Mouse (Mus musculus) forebrain, embryonic 10.5 days (tissue): ENCODE measurements around the gene Ptprn. TPM values are rescaled to one million over a fixed set of nuclear protein-coding genes. Genes with fewer than 3 reads are reported as not detected.

ENCODE experiments used
- DNase-seq: peaks from one replicate; pipeline ENCODE4 v3.0.0-alpha.2; 2017; ENCODE audit warnings: low spot score; ENCODE audit errors: extremely low spot score
- H3K27ac ChIP-seq: fragments of 300-500 bp; sonication (generic); 2 replicates; pipeline ENCODE4 v1.5.1; 2016; ENCODE audit warnings: mild to moderate bottlenecking
- H3K27me3 ChIP-seq: fragments of 300-500 bp; sonication (generic); 2 replicates; pipeline ENCODE4 v1.6.1; 2016; ENCODE audit warnings: mild to moderate bottlenecking; ENCODE audit not compliant: poor library complexity, severe bottlenecking
- H3K36me3 ChIP-seq: fragments of 300-500 bp; sonication (generic); replicated peaks from 2 replicates; pipeline ENCODE4 v1.6.1; 2016; ENCODE audit warnings: mild to moderate bottlenecking, moderate library complexity
- H3K4me1 ChIP-seq: fragments of 300-500 bp; sonication (generic); 2 replicates; pipeline ENCODE4 v1.6.1; 2016
- H3K4me3 ChIP-seq: fragments of 300-500 bp; sonication (generic); 2 replicates; pipeline ENCODE4 v1.5.1; 2016; ENCODE audit warnings: mild to moderate bottlenecking, moderate library complexity
- H3K9me3 ChIP-seq: fragments of 300-500 bp; sonication (generic); 2 replicates; pipeline ENCODE4 v1.6.1; 2016; ENCODE audit warnings: mild to moderate bottlenecking, moderate library complexity
- WGBS: fragments of 180-500 bp; shearing (Covaris S2); methylation state at CpG from one replicate; pipeline ENCODE4 v1.1.7; 2016; 5-methylcytosine and 5-hydroxymethylcytosine counted together
- polyA plus RNA-seq: library from polyadenylated mRNA; unstranded; fragments of >200 nt; fragmentation: Nextera tagmentation; extraction: Ambion mirVana; gene quantifications from 2 replicates; pipeline ENCODE4 v1.2.1, GENCODE M21; 2016

Gene Ptprn
- polyA plus RNA-seq, 1 experiment from 2014 or later, result 1.5 TPM

DNA sequence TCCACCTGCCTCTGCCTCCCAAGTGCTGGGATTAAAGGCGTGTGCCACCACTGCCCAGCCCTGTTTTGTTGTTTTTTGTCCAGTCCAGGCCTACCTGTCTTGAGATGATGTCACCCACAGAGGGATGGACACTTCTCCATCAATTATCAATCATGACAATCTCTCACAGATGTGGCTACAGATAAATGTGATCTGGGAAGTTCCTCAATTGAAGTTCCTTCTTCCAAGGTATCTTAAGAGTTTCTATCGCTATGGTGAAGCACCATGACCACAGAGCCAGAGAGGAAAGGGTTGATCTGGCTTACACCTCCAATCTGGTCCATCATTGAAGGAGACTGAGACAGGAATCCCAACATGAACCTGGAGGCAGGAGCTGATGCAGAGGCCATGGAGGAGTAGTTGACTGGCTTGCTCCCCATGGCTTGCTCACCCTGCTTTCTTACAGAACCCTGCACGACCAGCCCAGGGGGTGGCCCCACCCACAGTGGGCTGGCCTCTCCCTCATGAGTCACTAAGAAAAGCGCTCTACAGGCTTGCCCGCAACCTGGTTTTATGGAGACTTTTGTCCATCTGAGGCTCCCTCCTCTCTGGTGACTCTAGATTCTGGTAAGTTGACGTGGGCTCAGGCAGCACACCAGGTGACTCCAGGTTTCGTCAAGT, 33.8 kb downstream of the Ptprn start:
- no peak for DNase-seq
- Histone ChIP-seq H3K36me3 (no peaks in the 10 kb centered on the region), H3K9me3 (no peaks in the 10 kb centered on the region), H3K27me3 (peaks cover 12% of the 10 kb centered on the region), H3K27ac (no peak overlapping the region), H3K4me3 (no peak overlapping the region), H3K4me1 (peaks cover 9% of the 10 kb centered on the region)
- WGBS, result 76% methylated on average over 7 of the region's 7 CpGs

DNA sequence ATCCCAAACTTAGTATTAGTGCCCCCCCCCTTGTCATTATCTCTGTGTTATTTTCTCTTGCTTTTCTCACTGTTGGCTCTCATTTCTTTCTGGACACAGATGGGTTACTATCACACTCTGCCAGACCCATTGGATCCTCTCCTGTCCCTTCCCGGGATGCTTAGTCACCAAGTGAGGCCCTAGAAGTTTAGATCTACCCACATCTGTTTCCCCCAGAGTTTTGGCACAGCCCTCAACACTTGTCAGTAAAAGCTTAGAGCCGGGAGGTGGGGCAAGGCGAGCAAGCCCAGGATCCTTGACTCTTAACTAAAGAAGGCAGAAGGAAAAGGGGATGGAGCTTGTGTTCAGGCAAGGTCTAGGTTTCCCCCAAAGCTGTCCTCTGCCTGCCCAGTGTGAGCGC, 35.1 kb downstream of the Ptprn start:
- Histone ChIP-seq H3K4me1 (no peaks in the 10 kb centered on the region; the same call in 1 of the 2 replicates), H3K4me3 (no peak overlapping the region), H3K27ac (no peak overlapping the region), H3K36me3 (no peaks in the 10 kb centered on the region), H3K9me3 (no peaks in the 10 kb centered on the region), H3K27me3 (peaks cover 4% of the 10 kb centered on the region)
- 80% methylated on average over 4 of the region's 4 CpGs for WGBS
- DNase-seq, result no peak

DNA sequence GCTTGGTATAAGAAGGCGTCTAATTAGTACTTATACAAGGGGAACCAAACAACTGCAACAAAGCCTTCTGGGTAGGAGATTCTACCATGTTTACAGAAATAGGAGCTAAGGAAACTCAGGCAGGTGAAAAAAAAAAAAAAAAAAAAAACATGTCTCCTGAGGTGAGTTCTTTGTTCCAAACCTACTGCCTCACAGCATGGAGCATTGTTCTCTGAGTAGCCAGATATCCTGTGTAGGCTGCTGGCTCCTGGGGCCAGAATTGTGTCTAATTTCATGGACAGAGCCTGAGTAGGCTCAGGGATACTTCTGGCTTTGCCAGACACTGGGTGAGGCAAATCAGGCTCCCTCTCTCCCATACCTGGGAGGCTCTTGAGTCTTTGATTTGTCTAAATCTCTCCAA, 36.6 kb downstream of the Ptprn start:
- no peak for DNase-seq
- Histone ChIP-seq H3K4me1 (no peaks in the 10 kb centered on the region), H3K36me3 (no peaks in the 10 kb centered on the region), H3K9me3 (no peaks in the 10 kb centered on the region), H3K27me3 (peaks cover 10% of the 10 kb centered on the region), H3K27ac (no peak overlapping the region), H3K4me3 (no peak overlapping the region)
- 68% methylated on average over 1 of the region's 1 CpGs for WGBS

DNA sequence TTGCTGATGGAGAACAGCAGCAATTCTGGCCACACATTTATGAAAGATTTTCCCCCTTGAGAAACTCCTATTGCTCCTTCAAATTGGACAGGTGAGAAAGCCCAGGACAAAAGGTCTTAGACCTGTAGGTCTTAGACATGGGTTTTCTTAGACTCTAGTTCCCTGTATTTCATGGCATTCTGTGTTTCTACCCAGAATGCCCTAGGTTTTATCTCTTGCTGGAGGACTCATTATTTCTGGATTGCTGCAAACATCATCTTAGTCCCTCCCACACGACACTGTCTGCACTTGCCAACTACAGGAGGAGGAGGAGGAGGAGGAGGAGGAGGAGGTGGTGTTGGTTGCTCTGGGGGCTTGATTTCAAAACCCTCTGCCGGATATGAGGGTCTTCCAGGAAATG, 38.2 kb downstream of the Ptprn start:
- H3K9me3 ChIP-seq, result no peaks in the 10 kb centered on the region
- H3K4me1 ChIP-seq, result no peaks in the 10 kb centered on the region
- H3K27ac ChIP-seq, result no peak overlapping the region
- 82% methylated on average over 2 of the region's 2 CpGs for WGBS
- H3K36me3 ChIP-seq, result no peaks in the 10 kb centered on the region
- DNase-seq, result no peak
- no peak overlapping the region for H3K4me3 ChIP-seq
- peaks cover 26% of the 10 kb centered on the region for H3K27me3 ChIP-seq

DNA sequence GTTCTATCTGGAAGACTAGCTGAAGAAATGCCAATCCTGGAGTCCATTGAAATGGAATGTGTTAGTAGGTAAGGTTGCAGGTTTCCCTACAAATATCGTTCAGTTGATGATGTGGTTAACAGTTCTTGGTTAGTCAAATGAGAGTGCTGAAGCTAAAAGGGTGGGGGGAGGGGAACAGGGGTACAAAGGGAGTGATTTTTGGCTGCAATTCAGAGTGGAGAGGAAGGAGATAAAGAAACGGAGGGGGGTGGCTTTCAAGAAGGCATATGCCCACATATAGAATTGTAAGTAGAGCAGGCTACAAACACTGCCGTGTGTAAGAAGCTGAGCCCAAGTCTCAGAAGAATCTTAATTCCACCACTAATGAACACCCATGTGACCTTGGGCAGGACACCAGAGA, 38.8 kb downstream of the Ptprn start:
- Histone ChIP-seq H3K27ac (no peak overlapping the region), H3K4me3 (no peak overlapping the region), H3K27me3 (peaks cover 32% of the 10 kb centered on the region), H3K9me3 (no peaks in the 10 kb centered on the region), H3K36me3 (no peaks in the 10 kb centered on the region), H3K4me1 (no peaks in the 10 kb centered on the region)
- DNase-seq, result no peak
- 74% methylated on average over 3 of the region's 3 CpGs for WGBS

DNA sequence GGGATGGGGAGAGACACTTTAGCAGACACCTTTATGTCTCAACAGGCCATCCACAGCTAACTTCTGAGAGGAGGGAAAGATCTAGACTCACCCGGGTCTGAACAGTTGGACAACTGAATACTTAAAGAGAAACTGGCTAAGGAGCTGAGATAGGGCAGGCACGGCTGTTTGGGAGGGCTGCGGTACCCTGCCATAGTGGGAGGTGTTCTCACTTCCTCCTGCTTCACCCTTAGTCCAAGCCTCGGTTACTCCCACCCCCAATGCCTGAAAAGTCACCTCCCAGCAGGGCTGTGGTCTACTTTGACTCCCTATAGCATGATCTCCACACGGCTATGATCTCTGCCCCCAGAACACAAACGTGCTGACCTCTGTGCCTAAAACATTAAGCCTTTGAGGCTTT, 40.8 kb downstream of the Ptprn start:
- Histone ChIP-seq H3K4me1 (peaks cover 14% of the 10 kb centered on the region), H3K4me3 (no peak overlapping the region), H3K9me3 (no peaks in the 10 kb centered on the region), H3K27me3 (peaks cover 52% of the 10 kb centered on the region), H3K36me3 (no peaks in the 10 kb centered on the region), H3K27ac (no peak overlapping the region)
- DNase-seq, result no peak
- 77% methylated on average over 6 of the region's 6 CpGs for WGBS

DNA sequence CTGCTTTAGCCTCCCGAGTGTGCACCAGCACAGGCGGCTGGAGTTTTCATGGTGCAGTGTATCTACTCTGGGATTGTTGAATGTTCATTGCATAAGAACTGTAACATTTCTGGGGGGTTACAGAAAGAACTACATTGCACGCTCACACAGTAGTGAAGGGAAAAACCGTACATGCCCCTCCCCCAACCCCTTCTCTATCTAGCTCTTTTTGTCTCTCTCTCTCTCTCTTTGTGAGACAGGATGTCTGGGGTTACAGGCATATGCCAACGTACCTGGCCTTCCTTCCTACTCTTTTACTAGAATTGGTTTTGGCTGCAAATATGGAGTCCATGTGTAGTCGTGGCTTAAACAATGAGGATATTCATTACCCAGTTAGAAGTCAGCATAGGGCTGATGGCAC, 41.4 kb downstream of the Ptprn start:
- H3K36me3 ChIP-seq, result no peaks in the 10 kb centered on the region
- H3K4me3 ChIP-seq, result no peak overlapping the region
- H3K4me1 ChIP-seq, result peaks cover 20% of the 10 kb centered on the region
- H3K27me3 ChIP-seq, result peaks cover 58% of the 10 kb centered on the region
- no peak overlapping the region for H3K27ac ChIP-seq
- DNase-seq, result no peak
- no peaks in the 10 kb centered on the region for H3K9me3 ChIP-seq
- 81% methylated on average over 6 of the region's 6 CpGs for WGBS

DNA sequence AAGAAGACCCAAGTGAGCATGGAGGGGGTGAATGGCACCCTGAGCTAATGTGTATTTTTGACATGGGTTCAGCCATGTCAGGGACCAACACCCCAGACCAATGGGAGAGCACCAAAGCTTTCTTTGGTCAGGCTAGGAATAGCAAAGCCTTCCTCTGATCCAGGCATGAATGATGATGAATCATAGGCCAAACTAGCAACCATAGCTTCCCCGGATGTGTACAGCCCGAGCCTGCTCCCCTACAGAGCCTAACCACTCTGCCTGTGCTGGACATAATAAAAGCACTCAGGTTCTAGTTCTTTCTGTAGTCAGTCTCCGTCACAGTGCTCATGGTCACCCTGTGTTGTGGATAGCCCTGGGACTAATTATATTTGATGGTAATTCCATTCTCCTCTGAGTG, 42.8 kb downstream of the Ptprn start:
- Histone ChIP-seq H3K27ac (no peak overlapping the region), H3K9me3 (no peaks in the 10 kb centered on the region), H3K4me1 (peaks cover 21% of the 10 kb centered on the region), H3K27me3 (peaks cover 72% of the 10 kb centered on the region), H3K4me3 (no peak overlapping the region), H3K36me3 (no peaks in the 10 kb centered on the region)
- DNase-seq, result no peak
- 80% methylated on average over 3 of the region's 3 CpGs for WGBS

DNA sequence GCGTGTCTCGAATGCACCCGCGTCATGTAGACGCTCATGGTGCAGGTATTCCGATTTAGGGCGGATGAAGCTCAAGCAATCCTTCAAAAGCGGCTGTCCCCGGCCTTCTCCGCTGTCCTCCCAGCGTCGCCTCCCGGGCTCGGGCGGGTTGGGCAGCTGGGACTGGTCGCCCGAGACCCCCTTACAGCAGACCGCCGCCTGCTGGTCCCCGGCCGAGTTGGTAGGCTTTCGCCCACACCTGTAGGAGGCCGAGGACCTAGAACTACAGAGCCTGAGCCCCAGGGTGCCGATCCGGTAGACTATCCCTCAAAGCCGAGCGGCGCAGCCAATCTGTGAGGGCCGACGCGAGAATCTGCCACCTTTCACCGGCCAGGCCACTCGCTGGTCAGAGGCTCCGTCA, 44.8 kb downstream of the Ptprn start, which contains the start of gene Tuba4a:
Tuba4a (minus strand) TSS at position 335 of the 400 bp plus-strand sequence.
- H3K36me3 ChIP-seq, result peaks cover 17% of the 10 kb centered on the region
- peaks cover 21% of the 10 kb centered on the region for H3K4me1 ChIP-seq
- peak within 1 kb of the TSS; percentile 53; the same call in 1 of the 2 replicates for H3K27ac ChIP-seq
- peak; percentile 40 for DNase-seq
- peaks cover 82% of the 10 kb centered on the region for H3K27me3 ChIP-seq
- WGBS, result under 1% methylated on average over 34 of the region's 34 CpGs
- no peaks in the 10 kb centered on the region for H3K9me3 ChIP-seq
- peak within 1 kb of the TSS; percentile 65 for H3K4me3 ChIP-seq

DNA sequence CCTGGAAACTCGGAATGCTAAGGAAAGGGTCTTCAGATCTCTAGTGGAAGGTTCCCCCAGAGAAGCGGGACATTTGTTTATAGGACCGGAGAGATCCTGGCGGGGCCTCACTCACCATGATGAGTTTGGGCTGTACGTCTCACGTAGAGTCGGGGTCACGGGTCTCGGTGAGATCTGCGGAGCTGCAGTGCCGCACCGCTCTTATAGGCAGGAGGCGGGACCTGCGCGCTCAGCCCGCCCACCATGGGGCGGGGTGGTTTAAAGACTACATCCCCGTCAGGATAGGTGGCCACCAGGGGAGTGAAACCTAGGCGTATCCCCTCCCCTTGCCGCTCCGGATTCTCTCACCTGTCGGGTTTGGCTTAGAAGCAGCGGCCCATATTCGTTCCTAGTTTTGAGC, 45.2 kb downstream of the Ptprn start:
- peak overlapping the region; percentile 53; the same call in 1 of the 2 replicates for H3K27ac ChIP-seq
- under 1% methylated on average over 24 of the region's 24 CpGs for WGBS
- peaks cover 21% of the 10 kb centered on the region for H3K36me3 ChIP-seq
- peak; percentile 64 for DNase-seq
- H3K27me3 ChIP-seq, result peaks cover 82% of the 10 kb centered on the region
- peaks cover 21% of the 10 kb centered on the region for H3K4me1 ChIP-seq
- no peaks in the 10 kb centered on the region for H3K9me3 ChIP-seq
- H3K4me3 ChIP-seq, result peak overlapping the region; percentile 65

DNA sequence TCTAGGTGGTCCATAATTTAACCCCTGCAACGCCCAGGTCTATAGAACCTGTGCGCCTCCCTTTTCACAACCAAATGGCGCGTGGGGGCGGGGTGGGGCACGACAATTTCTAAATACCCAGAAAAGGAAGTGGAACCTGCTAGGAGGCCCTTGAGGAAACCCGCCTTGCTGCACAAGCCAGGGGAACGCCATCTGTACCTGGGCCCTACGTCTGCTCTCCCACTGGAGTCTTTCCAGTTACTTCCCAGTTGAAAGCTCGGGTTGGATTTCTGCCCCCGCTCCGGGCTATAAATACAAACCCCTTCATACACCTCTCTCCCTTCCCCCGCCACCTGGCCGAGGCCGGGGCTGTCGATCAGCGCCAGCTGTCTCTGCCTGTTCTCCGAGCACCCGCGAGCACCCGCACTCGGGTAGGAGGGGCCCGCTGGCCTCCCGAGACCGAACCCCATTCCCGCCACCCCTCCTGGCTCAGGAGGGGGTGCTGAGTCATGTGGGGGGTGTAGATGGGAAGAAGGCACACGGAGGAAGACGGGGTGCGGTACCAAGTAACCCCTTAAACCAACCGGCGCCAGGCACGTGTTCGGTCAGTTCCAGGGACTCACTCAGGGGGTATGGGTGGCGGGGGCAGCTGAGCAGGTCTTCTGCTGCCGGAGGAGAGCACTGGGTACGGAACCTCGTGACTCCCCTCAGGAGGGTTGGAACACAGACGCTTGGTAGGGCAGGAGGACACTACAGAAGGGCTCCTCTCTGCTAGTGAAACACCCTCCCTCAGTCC, 45.9 kb downstream of the Ptprn start:
- peak; percentile 21 for DNase-seq
- peak overlapping the region; percentile 53; the same call in 1 of the 2 replicates for H3K27ac ChIP-seq
- H3K4me3 ChIP-seq, result peak overlapping the region; percentile 65
- peaks cover 79% of the 10 kb centered on the region for H3K27me3 ChIP-seq
- WGBS, result 1% methylated on average over 38 of the region's 38 CpGs
- H3K9me3 ChIP-seq, result no peaks in the 10 kb centered on the region
- peaks cover 21% of the 10 kb centered on the region for H3K4me1 ChIP-seq
- H3K36me3 ChIP-seq, result peaks cover 28% of the 10 kb centered on the region

DNA sequence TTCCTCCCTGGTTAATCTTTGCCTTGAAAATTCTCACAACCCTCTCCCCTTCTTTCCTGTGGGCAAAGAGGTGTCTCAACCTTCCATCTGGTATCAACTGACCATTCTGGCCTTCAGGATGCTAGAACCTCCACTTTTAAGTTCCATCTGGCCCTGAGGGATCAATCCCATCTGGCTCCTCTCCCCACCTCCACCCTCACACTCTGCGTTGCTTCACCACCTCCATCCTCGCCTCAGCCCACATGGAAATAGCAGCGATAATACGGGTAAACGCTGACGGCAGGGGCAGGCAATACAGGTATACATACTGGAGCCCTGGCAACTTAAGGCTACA, 46.4 kb downstream of the Ptprn start:
- Histone ChIP-seq H3K27me3 (peaks cover 74% of the 10 kb centered on the region), H3K9me3 (no peaks in the 10 kb centered on the region), H3K4me1 (peaks cover 24% of the 10 kb centered on the region), H3K27ac (no peak overlapping the region), H3K36me3 (peaks cover 33% of the 10 kb centered on the region), H3K4me3 (peak overlapping the region; percentile 65)
- 8% methylated on average over 6 of the region's 6 CpGs for WGBS
- no peak for DNase-seq

DNA sequence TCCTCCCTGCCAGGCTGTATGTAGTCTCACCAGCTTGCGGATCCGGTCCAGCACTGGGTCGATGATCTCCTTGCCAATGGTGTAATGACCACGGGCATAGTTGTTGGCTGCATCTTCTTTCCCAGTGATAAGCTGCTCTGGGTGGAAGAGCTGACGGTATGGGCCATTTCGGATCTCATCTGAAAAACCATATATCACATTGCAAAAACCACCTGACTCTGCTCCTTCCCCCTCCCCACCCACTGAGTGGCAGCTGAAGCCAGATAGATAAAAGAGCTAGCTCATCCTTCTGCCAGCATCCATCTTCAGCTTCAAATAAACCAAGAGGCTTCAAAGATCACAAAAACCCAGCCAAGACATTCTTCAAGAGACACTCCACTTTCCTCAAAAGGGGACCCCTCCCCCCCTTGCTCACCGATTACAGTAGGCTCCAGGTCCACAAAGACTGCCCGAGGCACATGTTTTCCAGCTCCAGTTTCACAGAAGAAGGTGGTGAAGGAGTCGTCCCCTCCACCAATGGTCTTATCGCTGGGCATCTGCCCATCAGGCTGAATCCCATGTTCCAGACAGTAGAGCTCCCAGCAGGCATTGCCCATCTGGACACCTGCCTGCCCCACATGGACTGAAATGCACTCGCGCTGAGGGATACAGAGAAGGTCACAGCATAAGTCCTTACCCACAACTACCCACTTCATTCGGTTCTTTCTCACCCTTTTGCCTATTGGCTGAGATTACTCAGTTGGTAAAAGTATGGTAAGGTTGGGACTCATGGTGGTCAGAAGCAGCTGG, 47.3 kb downstream of the Ptprn start:
- peaks cover 42% of the 10 kb centered on the region for H3K36me3 ChIP-seq
- no peak for DNase-seq
- H3K27me3 ChIP-seq, result peaks cover 65% of the 10 kb centered on the region
- peaks cover 33% of the 10 kb centered on the region for H3K4me1 ChIP-seq
- 83% methylated on average over 13 of the region's 13 CpGs for WGBS
- H3K9me3 ChIP-seq, result no peaks in the 10 kb centered on the region
- H3K27ac ChIP-seq, result no peak overlapping the region
- H3K4me3 ChIP-seq, result no peak overlapping the region
